Mouse (Mus musculus) left cerebral cortex, adult 8-10 months (tissue): ENCODE data around the gene Rptor. TPM values are rescaled to one million over a fixed set of nuclear protein-coding genes. Genes with fewer than 3 reads are reported as not detected.

Experiments used
- DNase-seq, 2 experiments: peaks; one replicate each; pipeline ENCODE4 v3.0.0; 2022; ENCODE audit warnings: low spot score in 2 of 2
- total RNA-seq, 4 experiments: library from RNA; stranded (reverse); gene quantifications; 2 replicates each; pipeline ENCODE4 v1.2.4; 2022

The Rptor gene
- total RNA-seq, 4 experiments from 2014 or later = 57.5 to 65.0 (median 61.0) TPM

- no peak for DNase-seq
Measured at GRCm38 (mm10) chr11:119687316-119687715, 84.6 kb downstream of the Rptor start.

- no peak for DNase-seq
Measured at GRCm38 (mm10) chr11:119687966-119688365, 85.3 kb downstream of the Rptor start.

GRCm38 (mm10) chr11:119689936-119690335 lies 87.2 kb downstream of the Rptor start:
- no peak for DNase-seq

GRCm38 (mm10) chr11:119692196-119692910 lies 89.6 kb downstream of the Rptor start:
- no peak for DNase-seq

GRCm38 (mm10) chr11:119692911-119693261 lies 90.2 kb downstream of the Rptor start:
- DNase-seq = no peak

GRCm38 (mm10) chr11:119694146-119694860 lies 91.6 kb downstream of the Rptor start:
- no peak for DNase-seq

- DNase-seq = no peak
Measured at GRCm38 (mm10) chr11:119696401-119696800, 93.7 kb downstream of the Rptor start.

- no peak for DNase-seq
Measured at GRCm38 (mm10) chr11:119705381-119706066, 102.8 kb downstream of the Rptor start.

- no peak for DNase-seq
Measured at GRCm38 (mm10) chr11:119707259-119707658, 104.6 kb downstream of the Rptor start.

GRCm38 (mm10) chr11:119709239-119709638 lies 106.5 kb downstream of the Rptor start:
- no peak for DNase-seq

GRCm38 (mm10) chr11:119710338-119710737 lies 107.6 kb downstream of the Rptor start:
- no peak for DNase-seq

- DNase-seq = no peak
Measured at GRCm38 (mm10) chr11:119710822-119711221, 108.1 kb downstream of the Rptor start.

- no peak for DNase-seq
Measured at GRCm38 (mm10) chr11:119715437-119715836, 112.7 kb downstream of the Rptor start.

- DNase-seq = no peak
Measured at GRCm38 (mm10) chr11:119715841-119716596, 113.3 kb downstream of the Rptor start.

- DNase-seq = no peak
Measured at GRCm38 (mm10) chr11:119718115-119718514, 115.4 kb downstream of the Rptor start.

- no peak for DNase-seq
Measured at GRCm38 (mm10) chr11:119720101-119721048, 117.7 kb downstream of the Rptor start.

- DNase-seq = no peak
Measured at GRCm38 (mm10) chr11:119724709-119725108, 122.0 kb downstream of the Rptor start.

GRCm38 (mm10) chr11:119731382-119731781 lies 128.7 kb downstream of the Rptor start:
- no peak for DNase-seq

GRCm38 (mm10) chr11:119732362-119732761 lies 129.7 kb downstream of the Rptor start:
- DNase-seq = no peak

GRCm38 (mm10) chr11:119732961-119733656 lies 130.4 kb downstream of the Rptor start:
- no peak for DNase-seq
